Mouse (Mus musculus): ENCODE measurements around the gene Ms4a6d. TPM values are rescaled to one million over a fixed set of nuclear protein-coding genes. Genes with fewer than 3 reads are reported as not detected.
"Not testable (repeated sequence)": the region's sequence is repeated elsewhere in the genome, so short reads cannot be mapped to it uniquely, and the experiment has no call there.

Gene Ms4a6d
- polyA plus RNA-seq, 1 experiment = 0.54 TPM

- no peak for TF ChIP-seq CTCF (IDR thresholded peaks at IDR 0.05; ENCODE audit: borderline replicate concordance, insufficient read depth, low read depth, low read length)
- no peak for TF ChIP-seq POLR2A (IDR thresholded peaks at IDR 0.05; ENCODE audit: borderline replicate concordance, insufficient read depth, low read length)
- Histone ChIP-seq H3K4me3 (replicated peaks; ENCODE audit: insufficient read depth, low read depth, low read length) (no peak overlapping the region), H3K27me3 (ENCODE audit: control insufficient read depth, insufficient read depth, low read length) (no peaks in the 10 kb centered on the region), H3K4me1 (ENCODE audit: control insufficient read depth, insufficient read depth, low read length) (no peaks in the 10 kb centered on the region), H3K27ac (ENCODE audit: insufficient read depth, low read length) (no peak overlapping the region)
- no peak for DNase-seq
- WGBS = 70% methylated on average over 5 of the region's 5 CpGs
Measured at GRCm38 (mm10) chr19:11554726-11555125, 49.9 kb downstream of the Ms4a6d start.

GRCm38 (mm10) chr19:11547911-11548310 lies 56.7 kb downstream of the Ms4a6d start:
- no peak for DNase-seq
- Histone ChIP-seq H3K27ac (ENCODE audit: insufficient read depth, low read length) (no peak overlapping the region), H3K4me3 (replicated peaks; ENCODE audit: insufficient read depth, low read depth, low read length) (no peak overlapping the region), H3K4me1 (ENCODE audit: control insufficient read depth, insufficient read depth, low read length) (no peaks in the 10 kb centered on the region), H3K27me3 (ENCODE audit: control insufficient read depth, insufficient read depth, low read length) (no peaks in the 10 kb centered on the region)
- TF ChIP-seq POLR2A (IDR thresholded peaks at IDR 0.05; ENCODE audit: borderline replicate concordance, insufficient read depth, low read length) (no peak), CTCF (IDR thresholded peaks at IDR 0.05; ENCODE audit: borderline replicate concordance, insufficient read depth, low read depth, low read length) (no peak)

DNA sequence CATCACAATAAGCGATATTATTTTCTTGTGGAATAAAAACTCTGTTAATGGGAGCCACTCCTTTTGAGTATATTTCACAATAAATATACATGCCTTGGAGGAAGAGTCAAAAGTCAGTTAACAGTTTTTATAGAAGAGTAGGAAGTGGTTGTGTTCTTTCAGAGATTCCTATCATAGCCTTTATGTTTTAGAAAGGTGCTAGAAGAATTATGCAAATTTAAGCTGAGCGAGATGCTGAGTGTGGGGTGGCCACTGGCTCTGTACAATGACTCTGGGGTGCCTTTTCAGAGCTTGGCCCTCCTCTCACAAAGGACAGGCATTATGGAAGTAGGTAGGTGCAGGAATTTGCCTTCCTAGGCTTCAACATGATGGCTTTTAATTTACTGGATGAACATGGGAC lies 60.3 kb downstream of the Ms4a6d start:
- not testable (repeated sequence) for H3K4me3 ChIP-seq (replicated peaks; ENCODE audit: insufficient read depth, low read depth, low read length); H3K27ac ChIP-seq (ENCODE audit: insufficient read depth, low read length); H3K27me3 ChIP-seq (ENCODE audit: control insufficient read depth, insufficient read depth, low read length); DNase-seq; H3K4me1 ChIP-seq (ENCODE audit: control insufficient read depth, insufficient read depth, low read length)
- WGBS = 82% methylated on average over 2 of the region's 2 CpGs

GRCm38 (mm10) chr19:11540166-11540821 lies 64.4 kb downstream of the Ms4a6d start:
- H3K4me1 ChIP-seq (ENCODE audit: control insufficient read depth, insufficient read depth, low read length); H3K4me3 ChIP-seq (replicated peaks; ENCODE audit: insufficient read depth, low read depth, low read length); DNase-seq; H3K27me3 ChIP-seq (ENCODE audit: control insufficient read depth, insufficient read depth, low read length); H3K27ac ChIP-seq (ENCODE audit: insufficient read depth, low read length): not testable (repeated sequence)
- 86% methylated on average over 1 of the region's 1 CpGs for WGBS

- 39% methylated on average over 2 of the region's 2 CpGs for WGBS
- no peak for DNase-seq
- Histone ChIP-seq H3K27me3 (ENCODE audit: control insufficient read depth, insufficient read depth, low read length) (no peaks in the 10 kb centered on the region), H3K4me3 (replicated peaks; ENCODE audit: insufficient read depth, low read depth, low read length) (no peak overlapping the region), H3K27ac (ENCODE audit: insufficient read depth, low read length) (no peak overlapping the region), H3K4me1 (ENCODE audit: control insufficient read depth, insufficient read depth, low read length) (no peaks in the 10 kb centered on the region)
- TF ChIP-seq CTCF (IDR thresholded peaks at IDR 0.05; ENCODE audit: borderline replicate concordance, insufficient read depth, low read depth, low read length) (no peak), POLR2A (IDR thresholded peaks at IDR 0.05; ENCODE audit: borderline replicate concordance, insufficient read depth, low read length) (no peak)
Measured at GRCm38 (mm10) chr19:11537336-11537735, 67.3 kb downstream of the Ms4a6d start.

Other genes with a start within 250 kb of the Ms4a6d start
- 0.14 and 0.31 TPM in 2 replicates for gene Ms4a4a, start 229.3 kb downstream of the Ms4a6d start, polyA plus RNA-seq (2012; rRNA removed)
- gene Ms4a4c, start 200.1 kb downstream of the Ms4a6d start, polyA plus RNA-seq (2012; rRNA removed) = 0.18 TPM in 1 of 2 replicates, not detected in the other
- gene Ms4a4b, start 161.3 kb downstream of the Ms4a6d start, polyA plus RNA-seq (2012; rRNA removed) = 0.16 and 0.24 TPM in 2 replicates
- gene Ms4a6c, start 135.5 kb downstream of the Ms4a6d start, polyA plus RNA-seq (2012; rRNA removed) = 0.25 and 0.32 TPM in 2 replicates
- gene Gm8369, start 118.9 kb downstream of the Ms4a6d start, polyA plus RNA-seq (2012; rRNA removed) = not detected in 2 replicates
- 0.43 and 0.57 TPM in 2 replicates for gene Ms4a6b, start 88.3 kb downstream of the Ms4a6d start, polyA plus RNA-seq (2012; rRNA removed)
- gene Ms4a4d, start 68.0 kb downstream of the Ms4a6d start, polyA plus RNA-seq (2012; rRNA removed) = 0.10 and 0.28 TPM in 2 replicates
- not detected in 2 replicates for gene Ms4a2, start 18.9 kb upstream of the Ms4a6d start, polyA plus RNA-seq (2012; rRNA removed)
- gene Ms4a3, start 36.0 kb upstream of the Ms4a6d start, polyA plus RNA-seq (2012; rRNA removed) = not detected in 2 replicates
- gene Oosp2, start 55.7 kb upstream of the Ms4a6d start, polyA plus RNA-seq (2012; rRNA removed) = not detected in 2 replicates
- not detected in 2 replicates for gene Oosp1, start 86.3 kb upstream of the Ms4a6d start, polyA plus RNA-seq (2012; rRNA removed)
- gene Oosp3, start 92.2 kb upstream of the Ms4a6d start, polyA plus RNA-seq (2012; rRNA removed) = not detected in 2 replicates
- gene Gif, start 142.7 kb upstream of the Ms4a6d start, polyA plus RNA-seq (2012; rRNA removed) = not detected in 2 replicates
- 41.0 and 41.6 TPM in 2 replicates for gene Mrpl16, start 165.5 kb upstream of the Ms4a6d start, polyA plus RNA-seq (2012; rRNA removed)
- gene Stx3, start 214.6 kb upstream of the Ms4a6d start, polyA plus RNA-seq (2012; rRNA removed) = 58.1 and 63.1 TPM in 2 replicates
- gene Olfr1417, start 234.4 kb upstream of the Ms4a6d start, polyA plus RNA-seq (2012; rRNA removed) = 0.11 TPM in 1 of 2 replicates, not detected in the other

Measured in cerebellum, adult 2 months (tissue).